Mouse (Mus musculus): ENCODE data around the gene G3bp1. TPM values are rescaled to one million over a fixed set of nuclear protein-coding genes. Genes with fewer than 3 reads are reported as not detected.

The G3bp1 gene
- total RNA-seq (2021), result 10 to 100 TPM; 34.6 to 34.8 TPM
- long read RNA-seq, full-length matches to known transcripts, result 253 of 307 reads
- long read RNA-seq, partial matches to known transcripts, result 4 of 307 reads
- long read RNA-seq, other reads (novel, unspliced or antisense), result 50 of 307 reads

GRCm38 (mm10) chr11:55469048-55469843 lies at the start of gene G3bp1:
Gene G3bp1 (plus strand): TSS chr11:55469685.
- DNase-seq (ENCODE audit: low spot score in 2 of 2), result peak; percentile 99 to 100

DNA sequence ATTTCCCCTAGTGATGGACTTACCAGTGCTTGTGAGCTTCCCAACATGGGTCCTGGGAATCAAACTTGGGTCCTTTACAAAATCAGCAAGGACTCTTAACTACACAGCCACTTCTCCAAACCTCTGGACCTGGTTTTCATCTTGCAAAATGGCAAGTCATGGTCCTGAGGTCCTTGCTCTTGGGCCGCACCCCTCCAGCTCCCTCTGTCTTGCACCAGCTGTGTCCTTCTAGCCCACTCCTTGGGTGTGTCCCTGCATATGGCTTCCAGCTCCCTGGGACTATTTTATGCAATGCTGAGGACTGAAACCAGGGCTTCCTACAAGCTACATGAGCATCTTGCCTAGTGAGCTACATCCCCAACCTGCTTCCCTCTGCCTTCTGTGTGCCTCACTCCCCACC lies 46.5 kb upstream of the G3bp1 start, which contains the start of gene Sparc:
TSS of gene Sparc (minus strand) at position 206 of the 400 bp plus-strand sequence.
- no peak for DNase-seq (ENCODE audit: low spot score in 2 of 2)

DNA sequence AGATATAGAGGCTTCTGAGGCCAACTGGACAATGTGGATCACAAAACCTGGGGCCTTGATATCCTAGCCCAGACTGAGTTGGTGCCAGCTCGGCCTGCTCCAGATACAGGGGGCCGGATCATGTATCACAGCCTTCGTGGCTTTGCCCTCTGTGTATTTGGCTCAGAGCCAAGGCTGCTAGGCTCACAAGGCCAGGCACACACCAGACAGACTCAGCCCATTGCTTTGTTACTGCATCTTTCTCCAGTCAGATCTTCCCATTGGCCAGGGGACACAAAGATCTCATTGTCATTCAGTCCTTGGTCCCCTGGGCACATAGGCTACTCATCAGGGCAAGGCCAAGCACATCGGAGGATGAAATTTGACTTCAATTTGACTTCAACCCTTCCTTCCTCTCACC lies 45.7 kb upstream of the G3bp1 start:
- DNase-seq (ENCODE audit: low spot score in 2 of 2), result peak in 1 of 2 experiments; percentile 37

DNA sequence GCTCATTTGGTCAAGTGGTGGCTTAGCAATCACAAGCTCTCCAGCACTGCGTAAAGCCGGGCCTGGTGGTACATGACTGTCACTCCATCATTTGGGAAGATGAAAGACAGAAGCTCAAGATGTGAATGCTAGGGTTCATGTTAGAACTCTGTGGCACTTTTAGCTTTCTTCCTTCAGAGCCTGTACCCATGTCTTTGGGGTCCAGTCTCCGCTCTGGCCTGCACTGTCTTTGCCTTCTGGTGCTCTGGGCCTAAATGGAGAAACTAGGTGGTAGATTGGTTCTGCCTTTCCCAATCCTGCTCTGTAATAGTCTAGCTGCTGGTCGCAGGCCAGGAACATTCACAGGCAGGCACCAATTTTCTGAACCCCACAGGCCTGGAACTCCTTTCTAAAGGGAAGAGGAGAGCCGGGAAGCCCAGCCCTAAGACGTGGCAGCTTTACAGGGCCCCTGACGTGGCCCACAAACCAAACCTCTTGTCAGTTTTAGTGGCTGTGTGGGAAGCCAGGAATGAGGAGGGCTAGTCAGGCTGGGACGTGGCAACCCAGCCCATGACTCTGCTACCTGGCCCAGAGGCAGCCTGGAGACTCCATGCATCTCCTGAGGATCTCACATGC lies 44.6 kb upstream of the G3bp1 start:
- DNase-seq (ENCODE audit: low spot score in 2 of 2), result no peak

GRCm38 (mm10) chr11:55428186-55429012 lies 41.1 kb upstream of the G3bp1 start:
- DNase-seq (ENCODE audit: low spot score in 2 of 2), result no peak

DNA sequence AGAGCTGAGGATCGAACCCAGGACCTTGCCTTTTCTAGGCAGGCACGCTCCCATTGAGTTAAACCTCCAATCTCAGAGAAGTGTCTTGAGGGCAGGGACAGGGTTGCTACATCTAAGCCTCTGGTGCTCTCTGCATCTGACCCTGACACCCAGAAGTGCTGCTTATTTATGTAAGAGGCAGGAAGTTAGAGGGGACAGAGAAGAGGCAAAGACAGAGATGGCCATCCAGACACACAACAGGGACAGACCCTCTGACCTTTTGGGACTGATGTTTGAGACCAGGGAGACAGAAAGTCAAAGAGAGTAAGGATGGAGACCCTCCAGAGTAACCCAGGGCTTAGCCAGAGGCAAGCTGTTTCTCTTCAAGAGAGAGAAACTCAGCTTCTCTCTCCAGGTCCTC lies 39.5 kb upstream of the G3bp1 start:
- DNase-seq (ENCODE audit: low spot score in 2 of 2), result no peak

DNA sequence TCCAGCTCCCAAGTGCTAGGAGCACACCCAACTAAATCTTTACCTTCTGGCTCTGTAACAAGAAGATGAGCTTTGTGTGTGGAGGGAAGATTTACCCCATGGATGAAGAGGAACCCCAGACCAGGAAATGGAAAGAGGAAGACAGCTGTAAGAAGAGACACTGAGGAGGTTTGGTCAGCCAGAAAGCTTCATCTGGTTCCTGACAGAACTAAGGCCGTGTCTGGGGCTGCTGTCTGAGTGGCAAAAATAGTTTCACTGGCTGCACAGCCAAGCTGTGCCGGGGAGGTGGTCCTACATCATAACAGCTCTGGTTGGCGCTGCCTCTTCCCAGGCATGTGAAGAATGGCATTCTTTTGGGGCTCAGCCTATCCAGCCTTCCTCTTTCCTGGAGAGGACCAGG lies 36.5 kb upstream of the G3bp1 start:
- DNase-seq (ENCODE audit: low spot score in 2 of 2), result no peak

- DNase-seq (ENCODE audit: low spot score in 2 of 2), result no peak
Observed at GRCm38 (mm10) chr11:55436089-55436488, 33.4 kb upstream of the G3bp1 start.

DNA sequence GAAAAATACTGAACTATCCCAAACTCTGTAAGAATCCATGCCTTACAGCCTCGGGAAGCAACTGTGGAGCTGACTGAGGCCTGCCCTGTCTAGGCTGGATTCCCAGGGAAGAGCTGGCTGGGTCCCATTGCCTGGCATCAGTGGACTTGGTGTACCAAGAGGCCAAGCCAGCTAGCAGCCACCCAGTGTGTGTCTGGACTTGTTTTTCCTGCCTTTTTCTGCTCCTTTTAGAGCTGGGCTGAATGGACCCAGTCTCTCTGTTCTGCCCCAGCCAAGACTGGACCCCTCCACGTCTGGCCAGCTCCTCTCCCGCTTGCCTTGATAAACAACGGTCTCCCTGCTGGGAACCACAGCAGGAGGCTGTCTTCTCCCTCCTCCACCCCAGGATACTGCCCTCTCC lies 31.5 kb upstream of the G3bp1 start:
- DNase-seq (ENCODE audit: low spot score in 2 of 2), result peak in 1 of 2 experiments; percentile 53

DNA sequence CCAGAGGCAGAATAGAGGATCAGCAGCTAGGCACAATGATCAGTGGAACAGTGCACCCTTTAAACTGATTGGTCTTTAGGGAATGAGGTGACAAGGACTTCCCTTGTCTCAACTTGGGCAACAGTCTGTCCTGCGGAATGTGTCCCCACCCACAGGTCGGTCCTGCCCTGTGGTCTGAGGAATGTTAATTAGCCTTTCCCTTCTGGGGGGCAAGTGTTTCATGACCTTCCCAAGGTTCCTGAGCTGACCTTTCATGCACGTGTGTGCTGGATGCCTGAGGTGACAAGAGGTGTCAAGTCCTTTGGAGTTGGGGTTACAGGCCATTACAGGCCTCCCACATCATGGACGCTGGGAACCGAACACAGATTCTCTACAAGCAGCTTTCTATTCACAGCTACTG lies 29.8 kb upstream of the G3bp1 start:
- no peak for DNase-seq (ENCODE audit: low spot score in 2 of 2)

GRCm38 (mm10) chr11:55444772-55445171 lies 24.7 kb upstream of the G3bp1 start:
- DNase-seq (ENCODE audit: low spot score in 2 of 2), result peak in 1 of 2 experiments; percentile 79

- peak; percentile 73 to 87 for DNase-seq (ENCODE audit: low spot score in 2 of 2)
Observed at GRCm38 (mm10) chr11:55446579-55446978, 22.9 kb upstream of the G3bp1 start.

- no peak for DNase-seq (ENCODE audit: low spot score in 2 of 2)
Observed at GRCm38 (mm10) chr11:55449531-55449930, 20.0 kb upstream of the G3bp1 start.

- no peak for DNase-seq (ENCODE audit: low spot score in 2 of 2)
Observed at GRCm38 (mm10) chr11:55450311-55450710, 19.2 kb upstream of the G3bp1 start.

GRCm38 (mm10) chr11:55453640-55454039 lies 15.8 kb upstream of the G3bp1 start:
- DNase-seq (ENCODE audit: low spot score in 2 of 2), result no peak

- DNase-seq (ENCODE audit: low spot score in 2 of 2), result no peak
Observed at GRCm38 (mm10) chr11:55455166-55455565, 14.3 kb upstream of the G3bp1 start.

- no peak for DNase-seq (ENCODE audit: low spot score in 2 of 2)
Observed at GRCm38 (mm10) chr11:55458501-55458900, 11.0 kb upstream of the G3bp1 start.

DNA sequence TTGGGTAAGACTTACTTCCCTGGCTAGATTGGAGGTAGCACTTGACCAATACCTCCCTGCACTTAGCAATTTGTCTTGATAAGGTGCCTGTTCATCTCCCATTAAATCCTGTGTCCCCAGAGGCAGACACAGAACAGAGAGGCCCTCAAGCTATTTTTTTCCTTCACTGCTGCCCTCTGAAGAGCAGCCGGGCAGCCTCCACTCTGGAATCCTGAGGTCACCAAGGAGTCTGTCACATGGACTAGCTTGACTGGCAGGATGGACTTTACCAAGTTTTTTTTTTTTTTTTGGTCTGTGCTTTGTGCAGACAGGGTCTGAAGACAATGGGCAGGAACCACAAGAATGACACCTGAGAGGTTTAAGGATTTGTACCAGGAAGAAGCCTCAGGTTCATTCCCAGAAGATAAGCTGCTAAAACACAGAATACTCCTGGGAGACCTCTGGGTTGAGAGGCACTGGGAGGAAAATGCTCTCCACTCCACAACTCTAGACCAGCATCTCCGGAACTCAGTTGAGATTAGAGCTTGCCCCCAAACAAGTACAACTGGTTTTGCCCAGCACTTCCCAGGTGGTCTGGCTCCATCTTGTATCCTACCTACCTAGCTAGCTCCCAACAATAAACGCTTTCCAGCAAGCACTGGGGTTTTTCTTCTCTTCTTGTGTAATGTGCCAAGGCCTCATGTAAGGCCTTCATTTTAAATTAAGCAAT lies 9.5 kb upstream of the G3bp1 start:
- no peak for DNase-seq (ENCODE audit: low spot score in 2 of 2)

DNA sequence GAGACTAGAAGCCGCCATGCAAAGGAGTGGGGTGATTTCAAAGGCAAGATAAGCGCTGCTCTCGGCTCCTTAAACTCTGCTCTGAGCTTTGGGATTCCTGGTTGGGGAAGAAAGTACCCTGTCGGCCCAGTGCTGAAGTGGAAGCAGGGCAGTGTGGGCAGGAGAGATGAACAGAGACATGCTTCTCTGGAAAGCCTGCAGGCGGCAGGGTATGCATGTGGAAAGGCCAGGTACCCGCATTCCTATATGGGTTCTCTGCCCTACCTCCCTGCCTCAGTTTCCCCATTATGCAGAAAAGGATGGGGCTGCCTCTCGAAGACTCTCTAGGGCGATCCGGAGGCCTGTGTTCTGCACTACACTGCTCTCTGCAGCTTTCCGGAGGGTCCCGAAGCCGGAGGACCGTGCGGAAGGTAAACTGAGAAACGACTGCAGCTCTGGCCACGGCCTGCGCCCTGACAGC lies 8.9 kb upstream of the G3bp1 start:
- no peak for DNase-seq (ENCODE audit: low spot score in 2 of 2)

GRCm38 (mm10) chr11:55461019-55461645 lies 8.4 kb upstream of the G3bp1 start, which contains the start of gene Atox1:
Gene Atox1 (minus strand): TSS chr11:55461239.
- peak; percentile 91 to 94 for DNase-seq (ENCODE audit: low spot score in 2 of 2)

All from layer of hippocampus, adult 18-20 months (tissue).